Mouse (Mus musculus) brain, adult 2 months (tissue): Measurements from ENCODE around the gene Bri3.
"Not testable (repeated sequence)": the region's sequence is repeated elsewhere in the genome, so short reads cannot be mapped to it uniquely, and the experiment has no call there.

Source experiments
- DNase-seq: peaks from one replicate; pipeline ENCODE4 v3.0.0; 2011; ENCODE audit warnings: low read depth, low spot score

The Bri3 gene

DNA sequence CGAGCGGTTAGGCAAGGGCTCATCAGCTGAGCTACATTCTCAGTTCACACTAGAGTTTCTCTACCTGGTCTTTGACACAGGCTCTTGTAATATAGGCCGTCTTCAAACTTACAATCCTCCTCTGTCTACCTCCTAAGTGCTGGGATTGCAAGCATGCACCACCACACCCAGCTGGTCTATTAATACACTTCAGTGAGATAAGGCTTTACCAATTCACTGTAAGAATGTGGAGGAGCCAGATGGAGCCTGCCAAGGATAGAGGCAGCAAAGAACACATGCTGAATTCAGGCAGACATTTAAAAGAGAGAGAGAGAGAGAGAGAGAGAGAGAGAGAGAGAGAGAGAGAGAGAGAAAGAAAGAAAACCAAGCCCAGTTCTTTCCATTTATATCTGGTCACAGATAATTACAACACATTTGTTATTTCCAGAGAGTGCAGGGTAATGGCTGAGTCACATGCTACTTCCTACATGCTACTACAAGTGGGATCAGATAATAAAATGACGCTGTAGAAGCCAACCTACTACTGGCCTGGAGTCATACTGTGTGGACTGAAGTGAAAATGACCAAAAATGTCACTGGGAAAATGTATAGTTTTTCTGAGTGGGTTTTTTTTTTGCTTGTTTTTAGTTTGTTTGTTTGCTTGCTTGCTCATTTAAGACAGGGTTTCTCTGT is 45.7 kb downstream of the Bri3 start:
- peak; percentile 80 for DNase-seq

- no peak for DNase-seq
Observed at GRCm38 (mm10) chr5:144294908-144295307, 50.7 kb downstream of the Bri3 start.

GRCm38 (mm10) chr5:144295357-144295756 is 51.1 kb downstream of the Bri3 start:
- DNase-seq: no peak

DNA sequence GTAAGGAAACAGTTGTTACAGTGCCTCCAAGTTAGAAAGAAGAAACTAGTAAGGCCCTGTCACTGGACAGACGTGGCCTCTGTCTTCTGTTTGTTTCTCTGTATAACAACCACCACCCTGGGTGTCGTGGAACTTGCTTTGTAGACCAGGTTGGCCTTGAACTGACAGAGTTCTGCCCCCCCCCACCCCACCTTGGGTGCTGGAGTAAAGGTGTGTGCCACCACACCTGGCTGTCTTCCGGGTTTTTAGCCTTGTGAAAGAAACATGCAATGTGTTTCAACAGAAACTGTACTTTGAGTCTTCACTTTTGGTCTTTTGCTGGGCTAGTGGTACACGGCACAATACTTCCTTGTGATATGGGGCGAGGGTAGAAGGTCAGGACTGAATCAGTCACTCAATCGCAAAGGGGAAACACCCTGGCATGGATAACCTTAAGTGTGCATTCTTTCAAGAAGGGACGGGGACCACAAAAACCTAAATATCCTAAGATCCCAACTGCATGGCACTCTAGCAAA is 51.9 kb downstream of the Bri3 start:
- DNase-seq: no peak

- DNase-seq: no peak
Observed at GRCm38 (mm10) chr5:144303071-144303470, 58.8 kb downstream of the Bri3 start.

DNA sequence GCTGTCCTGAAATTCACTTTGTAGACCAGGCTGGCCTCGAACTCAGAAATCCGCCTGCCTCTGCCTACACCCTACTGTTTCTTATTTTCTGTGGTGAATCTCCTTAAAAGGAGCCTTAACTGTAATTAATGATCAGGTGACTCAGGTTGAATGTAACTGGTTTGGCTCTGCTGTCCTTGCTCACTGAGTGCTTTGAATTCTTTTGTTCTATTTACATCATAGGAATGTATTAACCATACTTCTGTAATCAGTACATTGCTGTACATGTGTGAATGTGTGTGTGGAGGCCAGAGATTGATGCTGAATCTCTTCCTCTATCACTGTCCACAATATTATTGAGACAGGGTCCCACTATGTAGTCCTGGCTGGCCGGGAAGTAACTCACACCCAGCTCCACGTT is 64.7 kb downstream of the Bri3 start:
- no peak for DNase-seq

DNA sequence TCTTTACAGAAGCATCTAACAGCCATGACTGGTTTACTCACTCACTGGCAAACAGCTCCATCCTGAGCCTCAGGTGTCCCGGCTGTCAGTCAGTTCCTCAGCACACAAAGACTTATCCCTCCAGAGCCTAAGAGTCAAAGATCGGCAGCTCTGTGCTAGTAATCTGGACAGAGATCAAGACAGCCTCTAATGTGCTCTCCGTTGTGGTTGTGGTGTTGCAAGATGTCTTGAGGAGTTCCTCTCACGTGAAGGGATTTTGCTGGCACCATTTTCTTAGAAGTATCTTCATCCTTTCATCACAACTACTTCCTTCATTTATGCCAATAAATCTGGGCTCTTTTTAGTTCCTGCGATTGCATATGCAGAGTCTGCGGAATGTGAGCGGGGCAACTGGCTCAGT is 67.9 kb downstream of the Bri3 start:
- DNase-seq: no peak

GRCm38 (mm10) chr5:144313335-144313734 is 69.1 kb downstream of the Bri3 start:
- DNase-seq: no peak

DNA sequence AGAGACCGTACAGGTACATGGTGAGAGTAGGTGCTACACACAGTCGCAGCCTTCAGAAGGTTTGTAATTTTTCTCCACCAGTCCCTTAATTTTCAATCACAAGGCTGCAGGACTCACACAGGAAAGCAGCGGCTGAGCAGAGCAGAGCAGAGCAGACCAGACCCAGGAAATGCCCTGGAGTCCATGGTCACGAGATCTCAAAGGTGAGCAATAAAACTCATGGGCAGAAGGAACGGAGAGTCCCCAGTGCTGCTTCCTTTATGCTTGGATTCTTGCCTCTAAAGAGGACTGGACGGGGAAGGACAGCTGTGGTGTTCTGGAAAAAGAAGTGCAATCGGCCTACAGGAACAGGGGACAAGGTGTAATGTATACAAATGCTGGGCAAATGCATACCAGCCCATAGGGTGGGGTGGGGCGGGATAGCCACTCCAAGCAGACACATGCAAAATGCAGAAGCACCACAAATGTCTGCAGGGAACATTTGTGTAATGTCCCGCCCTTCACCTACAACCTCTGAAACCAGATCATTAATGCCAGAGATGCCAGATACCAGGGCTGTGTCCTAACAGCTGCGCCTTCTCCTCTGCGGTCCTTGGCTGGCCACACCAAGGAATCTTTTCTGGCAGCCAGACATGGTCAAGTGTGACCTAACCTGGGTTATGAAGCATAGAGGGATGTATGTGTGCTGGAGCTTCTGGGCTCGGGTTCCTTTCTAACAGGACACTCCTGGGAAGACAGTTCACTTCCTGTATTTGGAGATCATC is 70.7 kb downstream of the Bri3 start:
- no peak for DNase-seq

DNA sequence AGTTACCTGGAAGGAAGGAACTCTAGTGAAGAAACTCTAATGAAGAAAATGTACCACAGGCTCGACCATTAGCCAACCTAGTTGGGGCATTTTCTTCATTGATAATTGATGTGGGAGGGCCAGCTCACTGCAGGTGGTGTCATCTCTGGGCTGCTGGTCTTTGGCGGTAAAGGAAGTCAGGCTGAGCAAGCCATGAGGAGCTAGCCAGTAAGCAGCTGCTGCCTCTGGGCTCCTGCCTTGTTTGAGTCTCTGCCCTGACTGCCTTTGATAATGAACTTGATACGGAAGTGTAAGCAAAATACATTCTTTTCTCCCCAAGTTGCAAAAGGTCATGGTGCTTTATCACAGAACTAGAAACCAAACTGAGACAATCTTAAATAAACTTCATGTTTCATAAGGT is 72.2 kb downstream of the Bri3 start:
- DNase-seq: no peak

GRCm38 (mm10) chr5:144317426-144317825 is 73.2 kb downstream of the Bri3 start:
- DNase-seq: no peak

DNA sequence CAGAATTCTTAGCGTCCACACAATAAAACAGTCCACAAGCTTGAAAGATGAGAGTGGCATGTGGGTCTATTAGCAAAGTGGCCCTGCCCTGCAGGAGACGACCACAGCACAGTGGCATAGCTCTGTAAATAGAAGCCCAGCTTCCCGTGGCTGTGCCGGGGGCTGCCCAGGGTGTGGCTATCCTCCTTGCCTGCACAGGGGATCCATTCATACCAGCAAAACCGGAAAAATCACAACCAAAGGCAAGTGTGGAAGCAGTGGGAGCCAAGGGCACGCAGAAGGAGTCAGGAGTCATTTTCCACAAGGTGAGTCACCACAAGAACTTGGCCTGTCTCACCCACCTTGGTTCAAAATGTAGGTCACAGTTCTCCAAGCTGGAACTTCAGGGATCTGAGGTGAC is 74.0 kb downstream of the Bri3 start:
- DNase-seq: no peak

GRCm38 (mm10) chr5:144321681-144322080 is 77.4 kb downstream of the Bri3 start:
- peak; percentile 25 for DNase-seq

DNA sequence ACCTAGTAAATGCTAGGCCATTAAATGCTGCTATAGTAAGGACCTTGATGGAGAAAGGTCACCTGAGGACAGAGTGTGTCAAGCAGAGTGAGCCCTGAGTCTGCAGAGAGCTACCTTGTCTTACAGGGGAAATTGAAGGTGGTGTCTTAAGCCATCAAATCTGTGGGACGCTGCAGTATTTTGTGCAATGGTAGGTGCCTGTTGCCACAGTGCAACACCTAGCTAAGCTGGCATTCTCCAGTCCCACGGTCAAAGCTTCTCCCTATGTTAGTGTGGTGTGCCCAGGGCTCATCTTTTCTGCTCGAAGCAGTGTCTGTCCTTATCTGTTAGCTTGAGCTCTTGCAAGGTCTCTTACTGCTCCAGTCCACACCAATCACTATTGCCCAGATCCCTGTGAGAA is 78.5 kb downstream of the Bri3 start:
- no peak for DNase-seq

GRCm38 (mm10) chr5:144334010-144334409 is 89.8 kb downstream of the Bri3 start:
- DNase-seq: no peak

GRCm38 (mm10) chr5:144335357-144335756 is 91.1 kb downstream of the Bri3 start:
- not testable (repeated sequence) for DNase-seq

DNA sequence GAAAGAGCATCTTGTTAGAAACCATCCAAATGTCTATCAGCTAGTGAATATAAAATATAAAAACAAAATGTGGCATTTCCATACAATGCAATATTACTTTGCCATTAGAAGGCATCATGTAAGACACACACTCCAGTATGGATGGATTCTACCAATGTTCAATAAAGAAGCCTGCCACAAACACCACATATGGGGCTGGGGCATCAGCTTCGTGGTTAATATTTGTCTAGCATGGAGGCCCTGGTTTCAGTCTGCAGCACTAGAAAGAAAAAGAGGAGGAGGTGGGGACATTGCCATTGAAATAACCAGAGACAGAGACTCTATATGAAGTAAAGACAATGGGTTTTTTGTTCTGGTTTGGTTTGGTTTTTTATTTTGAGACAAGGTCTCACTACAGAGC is 94.5 kb downstream of the Bri3 start:
- no peak for DNase-seq

GRCm38 (mm10) chr5:144341085-144341484 is 96.8 kb downstream of the Bri3 start:
- no peak for DNase-seq

GRCm38 (mm10) chr5:144344592-144344991 is 100.4 kb downstream of the Bri3 start:
- no peak for DNase-seq

- DNase-seq: no peak
Observed at GRCm38 (mm10) chr5:144351185-144351584, 106.9 kb downstream of the Bri3 start.

- DNase-seq: no peak
Observed at GRCm38 (mm10) chr5:144352250-144353047, 108.2 kb downstream of the Bri3 start.

DNA sequence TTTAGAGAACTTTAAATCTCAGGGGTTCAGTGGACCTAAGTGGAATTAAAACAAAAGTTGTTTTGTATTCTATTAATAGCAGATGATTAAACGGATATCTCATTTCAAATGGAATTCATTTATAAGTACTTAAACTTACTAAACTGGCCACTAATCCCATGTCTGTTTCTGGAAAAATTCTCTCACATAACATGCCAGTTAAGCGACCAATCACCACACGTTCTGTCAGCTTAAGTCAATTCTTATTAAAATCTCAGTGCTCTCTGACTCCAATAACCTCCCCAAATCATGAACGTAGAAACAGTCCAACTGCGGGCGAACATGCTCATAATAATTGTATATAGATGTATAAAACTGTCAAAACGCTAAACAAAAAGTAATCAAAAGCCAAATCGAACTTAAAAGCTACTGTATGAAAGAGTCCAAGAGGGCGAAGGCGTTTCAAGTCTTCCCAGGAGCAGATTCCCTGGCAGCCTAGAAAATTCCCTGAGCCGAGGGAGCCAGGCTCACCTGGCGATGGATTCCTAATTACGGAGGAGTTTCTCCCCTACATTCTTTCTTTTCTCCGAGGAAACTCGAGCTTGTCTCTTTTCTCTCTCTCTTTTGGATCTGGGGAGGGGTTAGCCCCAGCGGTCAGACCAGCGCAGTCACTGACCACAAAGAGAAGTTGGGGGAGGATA is 112.7 kb downstream of the Bri3 start:
- no peak for DNase-seq
